Mouse (Mus musculus) NIH3T3 (cell line): Measurements from ENCODE around the gene Sel1l2.
"Not testable (repeated sequence)": the region's sequence is repeated elsewhere in the genome, so short reads cannot be mapped to it uniquely, and the experiment has no call there.

Source experiments
- DNase-seq: peaks from one replicate; pipeline ENCODE4 v3.0.0-alpha.2; 2012; ENCODE audit warnings: low read depth

The Sel1l2 gene

GRCm38 (mm10) chr2:140214519-140215027, 174.9 kb downstream of the Sel1l2 start:
- DNase-seq = no peak

- DNase-seq = no peak
These were observed 185.8 kb downstream of the Sel1l2 start for GRCm38 (mm10) chr2:140203756-140204155.

GRCm38 (mm10) chr2:140202573-140202972, 186.9 kb downstream of the Sel1l2 start:
- DNase-seq = no peak

- peak; percentile 29 for DNase-seq
These were observed 188.8 kb downstream of the Sel1l2 start for GRCm38 (mm10) chr2:140200713-140201112.

- not testable (repeated sequence) for DNase-seq
These were observed 203.8 kb downstream of the Sel1l2 start for GRCm38 (mm10) chr2:140185685-140186210.
